Mouse (Mus musculus) megakaryocyte, embryonic 14.5 days (primary cell): ENCODE measurements at regions not wholly inside any gene's neighbourhood (a gene's known extent, or its start where the extent isn't known, plus 50 kb on each side); places are given as distances from the start of the nearest gene placed in this dataset.

Source experiments
- H3K27me3 ChIP-seq: replicated peaks from 2 replicates; pipeline ENCODE3; 2012; ENCODE audit warnings: inconsistent platforms
- H3K36me3 ChIP-seq: replicated peaks from 2 replicates; pipeline ENCODE3; 2012; ENCODE audit warnings: low read length, inconsistent platforms, mixed read lengths
- H3K4me1 ChIP-seq: 2 replicates; pipeline ENCODE4 v1.6.1; 2012; ENCODE audit warnings: inconsistent platforms
- H3K4me3 ChIP-seq: replicated peaks from 2 replicates; pipeline ENCODE3; 2012; ENCODE audit warnings: moderate library complexity, mild to moderate bottlenecking, inconsistent platforms
- H3K9me3 ChIP-seq: 2 replicates; pipeline ENCODE4 v1.6.1; 2012; ENCODE audit warnings: inconsistent platforms
- FLI1 ChIP-seq: IDR thresholded peaks from 2 replicates; pipeline ENCODE4 v1.6.1; 2012; ENCODE audit warnings: low read length, inconsistent platforms, mixed read lengths
- GATA1 ChIP-seq: IDR thresholded peaks from 3 replicates; pipeline ENCODE4 v1.6.1; 2012; ENCODE audit warnings: mixed read lengths, low read length, inconsistent platforms, borderline replicate concordance

DNA sequence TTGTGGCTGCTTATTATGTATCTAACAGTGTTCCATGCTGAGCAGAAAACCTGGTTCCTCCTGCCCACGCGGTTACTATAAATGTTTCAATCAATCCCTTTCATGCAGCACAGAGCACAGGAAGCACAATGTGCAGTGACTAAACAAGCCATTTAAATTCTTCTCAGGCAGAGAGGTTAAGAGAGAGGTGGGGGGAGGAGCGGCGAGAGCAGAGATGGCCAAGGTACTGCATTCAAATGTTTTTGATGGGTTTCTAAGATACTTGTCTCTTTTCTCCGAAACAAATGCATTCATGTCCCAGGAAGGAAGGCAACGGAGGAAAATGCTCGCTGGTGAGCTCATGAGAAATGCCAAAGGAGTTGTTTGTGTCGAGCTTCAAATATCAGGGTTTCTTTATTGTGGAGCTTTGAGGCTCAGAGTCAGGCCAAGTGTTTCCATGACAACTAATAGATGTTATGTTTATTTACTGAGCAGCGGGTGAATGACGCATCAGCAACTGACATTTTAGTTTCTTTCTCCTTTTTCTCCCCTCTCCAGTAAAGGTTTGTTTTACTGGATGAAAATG lies 122.8 kb upstream of the Npvf start:
- no peaks in the 10 kb centered on the region for H3K36me3 ChIP-seq
- no peaks in the 10 kb centered on the region for H3K4me1 ChIP-seq
- TF ChIP-seq GATA1: no peak
- no peak for TF ChIP-seq FLI1
- H3K27me3 ChIP-seq: peaks cover 3% of the 10 kb centered on the region
- H3K9me3 ChIP-seq: no peaks in the 10 kb centered on the region
- H3K4me3 ChIP-seq: no peak overlapping the region

DNA sequence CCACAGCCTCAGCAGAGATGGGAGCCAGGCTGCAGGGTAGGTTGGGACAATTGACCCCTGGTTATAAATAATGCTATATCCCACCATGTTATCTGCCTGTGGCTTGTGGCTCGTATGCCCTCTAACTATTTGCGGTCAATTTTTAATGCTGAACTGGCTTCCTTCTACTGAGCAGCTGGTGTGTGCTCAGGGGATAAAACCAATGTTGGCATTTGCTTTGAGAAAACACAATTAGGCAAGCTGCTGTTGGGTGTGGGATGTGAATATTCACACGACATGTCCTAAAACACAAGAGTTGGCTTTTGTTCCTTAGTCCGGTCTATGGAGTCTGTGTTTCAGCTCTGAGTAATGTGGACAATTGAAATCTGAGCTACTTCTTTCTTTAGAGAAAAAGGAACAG lies 123.6 kb upstream of the Npvf start:
- Histone ChIP-seq H3K27me3 (peaks cover 3% of the 10 kb centered on the region), H3K36me3 (no peaks in the 10 kb centered on the region), H3K4me3 (no peak overlapping the region), H3K9me3 (no peaks in the 10 kb centered on the region), H3K4me1 (no peaks in the 10 kb centered on the region)
- TF ChIP-seq GATA1 (no peak), FLI1 (no peak)

DNA sequence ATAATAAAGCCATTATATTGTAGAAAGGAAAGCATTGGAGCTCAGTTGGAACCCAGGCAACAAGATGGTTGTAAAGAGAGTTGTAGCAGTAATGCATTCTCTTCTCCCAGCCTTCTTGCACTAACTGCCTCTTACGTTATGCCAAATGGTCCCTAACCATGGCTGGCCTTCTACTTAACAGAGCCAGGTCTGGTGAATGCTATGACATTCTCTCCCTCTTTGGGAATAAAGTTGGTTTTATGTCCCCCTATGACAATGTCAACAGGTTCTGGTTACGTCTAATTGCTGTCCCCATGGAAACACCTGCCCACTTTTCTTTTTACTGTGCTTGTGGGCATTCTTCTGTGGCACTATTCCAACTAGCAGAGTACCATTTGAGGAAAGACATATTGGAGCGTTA lies 126.4 kb upstream of the Npvf start:
- H3K4me3 ChIP-seq: no peak overlapping the region
- H3K36me3 ChIP-seq: no peaks in the 10 kb centered on the region
- no peaks in the 10 kb centered on the region for H3K9me3 ChIP-seq
- TF ChIP-seq FLI1: no peak
- TF ChIP-seq GATA1: no peak
- H3K4me1 ChIP-seq: no peaks in the 10 kb centered on the region
- H3K27me3 ChIP-seq: peaks cover 3% of the 10 kb centered on the region

DNA sequence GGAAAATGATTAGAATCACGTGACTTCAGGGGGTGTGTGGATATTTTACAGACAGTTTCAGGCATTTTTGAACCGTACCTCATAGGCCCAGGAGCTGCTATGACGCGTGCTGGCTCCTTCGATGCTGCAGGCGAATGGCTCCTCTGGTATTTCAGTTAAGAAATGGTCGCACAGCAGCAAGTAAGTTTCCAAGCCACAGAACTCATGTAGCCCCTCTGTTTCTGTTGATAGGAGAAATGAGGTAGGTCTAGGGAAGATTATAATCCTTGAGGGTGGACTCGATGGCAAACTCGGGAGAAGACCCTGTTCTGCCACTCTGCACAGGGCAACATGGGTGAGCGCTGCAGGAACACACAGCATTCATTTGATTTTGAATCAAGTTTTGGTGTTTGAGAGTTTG lies 127.0 kb upstream of the Npvf start:
- Histone ChIP-seq H3K27me3 (peaks cover 3% of the 10 kb centered on the region), H3K9me3 (no peaks in the 10 kb centered on the region), H3K36me3 (no peaks in the 10 kb centered on the region), H3K4me3 (no peak overlapping the region), H3K4me1 (no peaks in the 10 kb centered on the region)
- TF ChIP-seq FLI1: no peak
- no peak for TF ChIP-seq GATA1

DNA sequence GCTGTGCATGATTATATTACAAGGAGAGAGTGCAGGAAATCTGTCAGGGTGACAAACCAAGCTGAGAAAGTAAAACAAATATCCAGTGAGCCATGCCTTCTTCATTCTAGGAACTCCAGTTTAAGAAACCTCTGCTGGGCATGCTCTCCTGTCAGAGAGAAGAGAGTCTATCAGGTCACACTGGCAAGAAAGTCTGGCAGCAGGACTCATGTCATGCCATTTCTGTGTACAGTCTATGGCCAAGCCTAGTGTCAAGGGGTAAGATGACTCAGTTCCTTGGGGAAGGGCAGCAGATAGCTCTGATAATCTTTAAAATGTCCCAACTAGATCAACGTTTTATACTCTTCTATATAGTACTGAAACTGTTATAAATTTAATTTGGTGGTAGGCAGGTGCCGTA lies 128.0 kb upstream of the Npvf start:
- peaks cover 3% of the 10 kb centered on the region for H3K27me3 ChIP-seq
- 0 out of 2 replicates have a peak, but pooled peaks cover 3% of the 10 kb centered on the region for H3K9me3 ChIP-seq
- no peaks in the 10 kb centered on the region for H3K4me1 ChIP-seq
- H3K4me3 ChIP-seq: no peak overlapping the region
- H3K36me3 ChIP-seq: no peaks in the 10 kb centered on the region
- TF ChIP-seq FLI1 (no peak), GATA1 (no peak)

DNA sequence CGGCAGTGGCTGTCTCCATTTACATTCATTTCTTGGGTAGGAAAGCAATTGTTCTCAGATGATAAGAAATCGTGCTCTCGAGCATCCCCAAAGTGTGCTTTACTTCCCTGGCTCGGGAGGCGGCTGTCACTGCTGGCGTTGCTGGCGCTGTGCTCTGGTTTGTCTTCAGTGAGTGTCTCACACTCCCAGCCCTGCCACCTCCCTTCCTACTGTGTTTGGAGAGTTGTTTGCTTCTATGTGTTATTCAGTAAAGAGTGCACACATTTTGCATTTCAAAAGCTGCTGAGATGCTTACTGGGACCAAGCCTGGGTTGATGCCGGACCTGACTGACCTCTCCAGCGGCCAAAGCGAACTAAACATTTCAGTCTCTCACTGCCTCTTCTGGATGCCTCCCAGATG lies 129.3 kb upstream of the Npvf start:
- TF ChIP-seq GATA1: no peak
- no peak for TF ChIP-seq FLI1
- H3K4me1 ChIP-seq: no peaks in the 10 kb centered on the region
- H3K4me3 ChIP-seq: no peak overlapping the region
- H3K27me3 ChIP-seq: no peaks in the 10 kb centered on the region
- H3K9me3 ChIP-seq: 0 out of 2 replicates have a peak, but pooled peaks cover 3% of the 10 kb centered on the region
- H3K36me3 ChIP-seq: no peaks in the 10 kb centered on the region

DNA sequence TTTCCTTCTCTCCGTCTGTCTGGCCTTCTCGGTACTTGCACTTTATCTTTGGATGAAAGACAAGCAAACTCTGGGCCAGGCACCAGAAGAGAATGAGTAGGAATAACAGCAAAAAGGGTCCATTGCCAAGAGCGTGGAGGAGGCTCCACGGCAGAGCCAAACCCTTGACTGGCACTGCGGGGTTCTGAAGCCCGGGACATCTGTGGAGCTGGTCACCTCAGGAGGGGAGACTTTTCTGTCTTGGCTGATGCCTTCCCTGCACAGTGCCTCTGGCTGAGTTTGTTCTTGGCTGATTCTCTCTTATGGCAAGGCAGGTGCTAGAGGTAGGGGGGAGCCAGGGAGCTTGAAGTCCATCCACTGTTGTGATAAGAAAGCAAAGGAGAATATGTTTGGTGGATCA lies 130.1 kb upstream of the Npvf start:
- no peaks in the 10 kb centered on the region for H3K4me1 ChIP-seq
- 0 out of 2 replicates have a peak, but pooled peaks cover 3% of the 10 kb centered on the region for H3K9me3 ChIP-seq
- no peak overlapping the region for H3K4me3 ChIP-seq
- H3K36me3 ChIP-seq: no peaks in the 10 kb centered on the region
- no peaks in the 10 kb centered on the region for H3K27me3 ChIP-seq
- TF ChIP-seq FLI1 (no peak), GATA1 (no peak)

DNA sequence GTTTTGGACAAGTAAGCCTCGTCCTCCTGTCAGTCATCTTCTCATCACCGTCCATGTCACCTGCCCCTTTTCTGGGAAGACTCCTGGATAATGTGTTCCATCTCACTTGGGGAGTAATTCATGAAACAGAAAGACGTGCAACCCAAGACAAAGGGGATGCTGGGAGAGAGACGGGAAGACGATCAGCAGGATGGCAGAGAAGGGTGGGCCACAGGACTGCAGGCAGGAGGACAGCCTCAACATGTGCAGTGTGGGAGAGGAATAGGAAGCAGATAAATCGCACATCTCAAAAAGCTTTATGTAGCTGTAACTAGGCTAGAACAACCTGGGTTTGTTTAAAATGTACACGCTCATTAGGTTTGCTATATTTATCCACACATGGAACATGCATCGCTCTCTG lies 133.4 kb upstream of the Npvf start:
- Histone ChIP-seq H3K27me3 (no peaks in the 10 kb centered on the region), H3K4me3 (no peak overlapping the region), H3K4me1 (no peaks in the 10 kb centered on the region), H3K36me3 (no peaks in the 10 kb centered on the region), H3K9me3 (0 out of 2 replicates have a peak, but pooled peaks cover 3% of the 10 kb centered on the region)
- no peak for TF ChIP-seq GATA1
- no peak for TF ChIP-seq FLI1

DNA sequence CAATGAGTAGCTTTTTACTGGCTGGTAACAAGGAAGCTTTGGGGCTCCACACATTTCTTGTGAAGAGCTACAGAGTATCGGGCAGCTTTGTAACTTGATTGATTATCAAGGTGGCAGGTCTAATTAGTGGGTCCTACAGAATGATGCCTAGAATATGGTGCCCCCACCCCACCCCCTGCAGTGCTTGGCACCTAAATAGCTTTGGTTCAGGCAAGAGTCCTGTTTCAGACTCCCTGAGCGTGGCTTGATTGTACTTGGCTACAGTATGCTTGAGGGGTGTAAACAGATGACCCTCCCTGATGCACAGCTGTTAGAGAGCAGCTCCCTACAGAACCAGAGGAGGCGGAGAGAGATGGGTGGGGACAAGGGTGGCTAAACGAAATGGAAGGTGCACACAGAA lies 145.7 kb upstream of the Npvf start:
- H3K4me3 ChIP-seq: no peak overlapping the region
- H3K9me3 ChIP-seq: no peaks in the 10 kb centered on the region
- TF ChIP-seq GATA1 (no peak), FLI1 (no peak)
- peaks cover 14% of the 10 kb centered on the region for H3K27me3 ChIP-seq
- H3K4me1 ChIP-seq: no peaks in the 10 kb centered on the region
- no peaks in the 10 kb centered on the region for H3K36me3 ChIP-seq

DNA sequence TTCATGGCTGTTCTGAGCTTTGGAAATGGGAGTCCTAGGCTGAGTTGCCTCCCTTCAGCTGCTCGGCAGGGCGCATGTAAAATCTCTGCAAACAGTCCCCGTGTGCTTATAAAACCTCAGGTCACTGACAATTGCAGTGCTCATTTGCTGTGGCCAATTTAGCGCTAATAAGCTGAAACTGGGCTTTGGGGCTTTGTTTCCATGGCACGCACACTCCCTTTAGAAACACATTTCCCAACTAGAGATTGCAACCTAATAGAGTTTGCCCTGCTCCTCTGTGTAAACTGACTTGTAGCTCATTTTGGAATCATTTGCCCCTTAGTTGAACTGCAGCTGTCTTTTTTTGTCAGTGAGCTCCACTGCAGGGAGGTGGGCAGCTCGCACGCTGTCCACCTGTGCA lies 148.7 kb upstream of the Npvf start:
- Histone ChIP-seq H3K36me3 (no peaks in the 10 kb centered on the region), H3K4me1 (no peaks in the 10 kb centered on the region), H3K9me3 (no peaks in the 10 kb centered on the region), H3K4me3 (no peak overlapping the region), H3K27me3 (peaks cover 17% of the 10 kb centered on the region)
- TF ChIP-seq GATA1 (no peak), FLI1 (no peak)

DNA sequence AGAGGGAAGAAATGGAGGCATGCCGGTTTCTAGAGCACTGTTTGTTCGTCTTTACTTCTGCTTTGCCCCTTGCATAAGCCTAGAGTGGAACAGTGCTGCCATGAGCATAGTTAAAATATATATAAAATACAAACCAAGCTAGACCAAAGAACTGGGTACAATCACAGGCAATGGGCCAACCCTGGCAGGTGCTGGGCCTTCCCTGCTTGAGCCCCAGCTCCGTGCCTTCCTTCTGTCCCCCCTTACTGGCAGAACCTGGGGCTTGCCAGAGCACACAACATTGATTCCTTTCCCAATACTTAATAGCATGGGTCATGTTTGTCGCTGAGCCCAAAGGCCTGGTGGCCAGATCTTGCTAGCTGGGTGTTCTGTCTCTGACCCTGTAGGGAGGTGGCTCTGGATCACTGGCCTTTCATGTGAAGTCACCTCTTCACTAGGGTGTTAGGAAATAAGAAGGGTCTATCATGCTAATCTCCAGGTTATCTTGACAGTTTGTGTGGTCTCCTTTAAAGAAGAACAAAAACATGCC lies 150.3 kb upstream of the Npvf start:
- Histone ChIP-seq H3K4me3 (no peak overlapping the region), H3K27me3 (peaks cover 17% of the 10 kb centered on the region), H3K36me3 (no peaks in the 10 kb centered on the region), H3K9me3 (no peaks in the 10 kb centered on the region), H3K4me1 (no peaks in the 10 kb centered on the region)
- no peak for TF ChIP-seq GATA1
- TF ChIP-seq FLI1: no peak
